Mouse (Mus musculus) layer of hippocampus, adult 11-12 months (tissue): ENCODE measurements at regions not wholly inside any gene's neighbourhood (a gene's known extent, or its start where the extent isn't known, plus 50 kb on each side); places are given as distances from the start of the nearest gene placed in this dataset.

ENCODE experiments used
- DNase-seq: peaks from one replicate; pipeline ENCODE4 v3.0.0; 2022; ENCODE audit warnings: low spot score

DNA sequence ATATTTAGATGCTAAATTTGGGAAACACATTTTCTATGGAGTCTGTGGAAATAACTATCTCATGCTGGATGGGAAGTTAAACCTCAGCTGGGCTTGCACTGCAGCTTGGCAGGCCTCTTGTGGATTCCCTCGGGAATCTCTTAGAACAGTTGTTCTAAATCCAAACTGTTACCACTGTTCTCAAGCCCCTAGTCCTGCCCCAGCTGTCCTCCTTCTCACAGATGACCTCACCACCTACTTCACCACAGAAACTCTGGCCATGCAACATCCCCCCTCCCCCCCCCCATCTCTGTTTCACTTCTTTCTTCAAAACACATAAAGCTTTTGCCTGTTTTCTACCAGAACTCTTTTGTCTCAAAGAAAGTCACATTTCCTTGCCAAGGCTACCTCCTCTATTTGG lies 136.6 kb upstream of the Wdr44 start:
- no peak for DNase-seq

DNA sequence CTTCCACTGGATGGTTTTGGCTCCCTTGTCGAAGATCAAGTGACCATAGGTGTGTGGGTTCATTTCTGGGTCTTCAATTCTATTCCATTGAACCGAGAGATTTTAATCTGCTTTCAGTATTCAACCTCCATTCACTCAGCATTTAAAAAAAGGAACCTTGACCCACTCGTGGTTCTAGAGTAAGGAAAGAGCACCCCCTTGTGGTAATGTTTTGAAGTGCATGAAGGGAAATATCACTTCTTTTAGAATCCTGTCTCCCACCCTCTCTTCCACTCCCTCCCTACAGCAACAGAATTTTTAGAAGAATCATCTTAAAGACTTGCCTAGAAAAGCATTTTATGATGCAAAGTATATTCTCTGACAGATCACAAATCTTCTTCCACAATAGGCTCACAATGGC lies 127.3 kb upstream of the Wdr44 start:
- DNase-seq, result peak; percentile 40
